Mouse (Mus musculus) T-cell, adult 2 months (primary cell): ENCODE measurements at regions not wholly inside any gene's neighbourhood (a gene's known extent, or its start where the extent isn't known, plus 50 kb on each side); places are given as distances from the start of the nearest gene placed in this dataset.
A peak's percentile ranks its signal among the peaks of the same experiment; 100 is the strongest.

ENCODE experiments used
- DNase-seq: peaks from one replicate; pipeline ENCODE4 v3.0.0; 2022; ENCODE audit warnings: low spot score

GRCm38 (mm10) chr10:67663028-67663427 lies 114.3 kb upstream of the Ado start:
- no peak for DNase-seq

DNA sequence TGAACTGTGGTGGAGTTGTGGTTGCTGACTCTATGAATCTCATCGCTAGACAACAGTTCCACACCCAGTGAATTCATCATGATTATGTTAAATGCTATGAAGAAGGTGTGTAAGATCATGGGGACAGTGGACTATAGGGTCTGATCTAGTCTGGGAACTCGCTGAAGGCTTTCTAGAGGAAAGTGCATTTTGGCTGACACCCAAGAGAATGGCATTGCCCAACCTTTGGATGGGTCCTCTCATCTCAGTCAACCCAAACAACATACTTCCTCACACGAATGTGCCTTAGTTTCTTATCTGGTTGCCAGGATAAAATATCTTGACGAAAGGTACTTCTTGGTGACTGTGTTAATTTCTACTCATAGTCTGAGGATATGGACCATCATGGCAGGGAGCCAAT lies 112.9 kb upstream of the Ado start:
- no peak for DNase-seq

- DNase-seq, result no peak
These were observed 109.3 kb upstream of the Ado start for GRCm38 (mm10) chr10:67658005-67658545.

GRCm38 (mm10) chr10:67657305-67657704 lies 108.5 kb upstream of the Ado start:
- no peak for DNase-seq

GRCm38 (mm10) chr10:67654518-67654917 lies 105.8 kb upstream of the Ado start:
- no peak for DNase-seq

DNA sequence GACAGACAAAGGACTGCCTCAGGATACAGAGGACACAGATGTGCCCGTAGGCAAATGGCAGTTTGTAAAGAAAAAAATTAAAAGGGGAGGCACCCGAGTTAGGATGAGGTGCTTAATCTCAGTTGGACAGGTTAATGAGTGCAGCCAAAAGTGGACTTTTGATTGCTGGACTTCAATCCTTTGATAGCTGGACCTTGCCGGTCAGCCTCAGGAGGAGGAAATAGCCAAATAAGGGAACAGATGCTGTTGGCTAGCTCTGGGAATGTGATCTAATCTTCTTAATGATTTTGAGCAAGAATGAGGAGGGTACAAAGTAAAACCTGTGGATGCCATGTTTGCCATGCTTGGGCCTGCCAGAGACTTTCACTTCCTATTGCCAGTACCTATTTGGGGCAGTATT lies 103.5 kb upstream of the Ado start:
- no peak for DNase-seq

DNA sequence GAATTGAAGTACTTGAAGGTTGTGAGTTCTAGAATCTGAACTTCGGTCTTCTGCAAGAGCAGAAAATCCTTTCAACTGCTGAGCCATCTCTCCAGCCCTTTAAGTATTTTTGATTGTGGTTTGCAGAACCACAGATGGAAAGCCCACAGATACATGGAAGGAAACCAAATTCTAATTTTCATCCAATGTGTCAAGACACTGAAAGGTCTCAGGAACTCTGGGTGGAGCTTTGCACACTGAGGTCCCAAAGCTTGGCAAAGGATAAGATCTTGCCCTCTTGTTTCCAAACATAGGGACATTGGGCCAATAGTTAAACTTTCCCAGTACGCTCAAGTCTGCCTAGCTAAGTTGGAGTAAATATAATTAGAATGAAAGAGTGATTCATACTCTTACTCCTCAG lies 102.6 kb upstream of the Ado start:
- no peak for DNase-seq

GRCm38 (mm10) chr10:67647777-67648727 lies 99.3 kb upstream of the Ado start:
- DNase-seq, result no peak

DNA sequence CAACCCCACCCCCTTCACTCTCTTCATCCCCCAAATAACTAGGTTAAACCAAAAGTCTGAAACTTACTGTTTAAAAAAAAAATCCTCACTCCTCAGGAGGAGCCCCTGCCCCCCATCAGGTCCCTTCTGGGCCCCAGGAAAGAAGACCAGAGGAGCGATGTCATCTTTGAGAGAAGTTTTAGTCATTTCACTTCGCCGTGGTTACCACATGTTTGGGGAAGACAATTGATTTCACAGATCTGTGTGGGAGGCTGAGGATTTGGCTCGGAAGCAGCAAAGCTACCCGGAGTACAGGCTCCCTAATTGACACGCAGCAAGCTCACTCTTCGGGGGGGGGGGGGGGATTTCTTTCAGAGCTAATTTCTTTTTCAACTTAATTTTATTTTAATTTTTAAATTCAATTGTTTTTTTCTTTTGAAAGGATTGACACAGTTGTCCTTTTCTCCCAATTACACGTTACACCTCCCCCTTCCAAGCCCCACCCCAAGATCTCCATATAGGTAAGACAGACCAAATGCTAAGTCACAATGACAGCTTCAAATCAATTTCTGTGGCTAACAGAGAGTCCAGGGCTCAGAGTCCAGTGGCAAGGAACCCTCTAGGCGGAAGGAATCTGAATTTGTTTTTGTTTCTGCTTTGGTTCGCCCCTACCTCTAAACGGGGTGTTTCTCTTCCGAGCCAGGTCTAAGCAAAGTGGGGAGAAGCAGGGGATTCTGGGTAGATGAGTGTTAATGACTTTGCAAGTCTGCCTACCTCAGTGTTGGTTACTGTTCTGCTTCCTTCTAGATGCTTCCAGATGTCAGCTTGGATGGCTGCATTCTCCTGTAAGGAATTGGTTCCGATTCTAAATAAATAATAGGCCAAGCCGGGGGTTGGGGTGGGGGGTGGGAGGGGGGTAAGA lies 98.2 kb upstream of the Ado start:
- DNase-seq, result peak; percentile 56

DNA sequence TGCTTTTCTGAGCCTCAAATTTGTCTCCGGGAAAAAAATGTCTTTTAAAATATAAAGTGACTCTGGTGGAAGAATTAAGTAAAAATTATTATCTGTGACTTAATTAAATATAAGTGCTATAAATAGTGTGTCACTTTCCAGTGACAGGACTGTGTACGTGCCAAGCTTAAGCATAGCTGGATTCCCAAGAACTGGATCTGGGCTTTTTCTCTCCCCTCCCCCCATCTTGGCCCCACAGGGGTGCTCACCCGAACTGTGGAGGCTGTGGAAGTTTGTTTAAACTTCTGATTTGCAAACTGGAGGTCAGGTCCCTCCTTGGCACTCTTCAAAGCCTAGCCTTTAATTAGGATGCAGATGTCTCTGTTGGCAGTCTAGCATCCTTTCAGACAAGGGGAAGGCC lies 97.1 kb upstream of the Ado start:
- DNase-seq, result no peak

DNA sequence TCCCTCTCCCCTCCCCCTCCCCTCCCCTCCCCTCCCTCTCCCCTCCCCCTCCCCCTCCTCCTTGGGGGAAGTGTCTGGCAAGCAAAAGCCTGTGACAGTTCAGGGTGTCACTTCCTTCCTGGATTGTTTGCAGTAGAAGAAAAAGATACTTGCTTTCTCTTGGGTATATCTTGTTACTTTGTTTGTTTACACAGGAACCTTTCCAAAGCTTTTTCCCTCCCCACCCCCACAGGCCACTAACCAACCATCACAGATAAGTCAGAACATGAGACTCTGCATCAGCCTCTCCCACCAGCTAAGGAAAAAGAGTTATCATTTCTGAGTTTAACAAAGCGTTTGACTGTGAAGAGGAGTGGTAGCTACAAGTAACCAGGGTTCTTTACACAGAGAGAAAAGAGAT lies 95.5 kb upstream of the Ado start:
- DNase-seq, result peak; percentile 23

GRCm38 (mm10) chr10:67643685-67644084 lies 94.9 kb upstream of the Ado start:
- DNase-seq, result peak; percentile 56

DNA sequence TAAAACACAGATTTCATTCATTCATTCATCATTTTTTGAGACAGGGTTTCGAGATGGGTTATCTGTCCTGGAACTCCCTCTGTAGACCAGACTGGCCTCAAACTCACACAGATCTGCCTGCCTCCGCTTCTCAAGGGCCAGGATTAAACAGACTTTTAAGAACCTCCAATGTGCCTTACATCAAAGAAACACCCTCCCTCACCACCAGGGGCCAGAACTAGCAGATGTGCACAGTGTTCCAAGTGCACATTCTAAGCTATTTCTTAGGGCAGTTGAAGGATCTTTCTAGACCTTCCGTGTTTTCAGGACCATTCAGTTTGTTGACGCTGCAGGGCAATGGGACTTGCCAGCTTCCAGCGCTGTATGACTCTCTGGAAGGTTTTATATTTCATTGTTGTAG lies 88.6 kb upstream of the Ado start:
- DNase-seq, result peak; percentile 29

- peak; percentile 71 for DNase-seq
These were observed 87.8 kb upstream of the Ado start for GRCm38 (mm10) chr10:67636569-67636968.

DNA sequence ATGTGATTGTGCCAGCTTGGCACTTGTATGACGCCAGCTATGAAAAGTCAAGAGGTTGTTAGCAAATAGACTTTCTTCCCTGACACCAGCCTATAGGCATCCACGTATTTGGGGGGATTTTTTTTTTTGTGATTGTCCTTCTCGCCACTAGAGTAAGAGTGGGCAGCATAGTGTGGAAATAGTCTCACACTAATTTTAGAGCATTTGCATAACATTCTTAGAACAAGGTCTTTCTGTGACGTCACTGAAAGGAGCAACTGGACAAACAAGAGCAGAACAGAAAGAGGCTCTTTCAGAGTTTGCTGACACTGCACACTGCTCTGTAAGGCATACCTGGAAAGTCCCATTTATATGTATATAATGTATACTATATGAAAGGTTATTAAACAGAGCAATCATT lies 86.0 kb upstream of the Ado start:
- no peak for DNase-seq

DNA sequence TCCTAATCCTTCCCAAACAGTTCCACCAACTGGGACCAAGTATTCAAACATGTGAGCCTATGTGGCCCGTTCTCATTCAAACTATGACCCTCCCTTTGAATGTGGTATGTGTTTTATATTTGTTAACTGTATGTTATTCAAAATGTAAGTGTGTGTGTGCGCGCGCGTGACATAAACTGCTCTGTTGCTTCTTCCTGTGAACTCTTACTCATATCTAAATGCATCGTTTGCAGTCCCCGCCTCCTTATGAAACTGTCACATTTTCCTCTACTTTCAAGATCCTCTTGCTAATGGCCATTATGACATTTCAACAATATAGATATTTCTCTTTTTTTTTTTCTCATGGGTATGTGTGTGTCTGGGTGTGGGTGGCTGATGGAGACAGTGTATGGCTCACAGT lies 84.3 kb upstream of the Ado start:
- no peak for DNase-seq

- no peak for DNase-seq
These were observed 74.6 kb upstream of the Ado start for GRCm38 (mm10) chr10:67623338-67623737.

DNA sequence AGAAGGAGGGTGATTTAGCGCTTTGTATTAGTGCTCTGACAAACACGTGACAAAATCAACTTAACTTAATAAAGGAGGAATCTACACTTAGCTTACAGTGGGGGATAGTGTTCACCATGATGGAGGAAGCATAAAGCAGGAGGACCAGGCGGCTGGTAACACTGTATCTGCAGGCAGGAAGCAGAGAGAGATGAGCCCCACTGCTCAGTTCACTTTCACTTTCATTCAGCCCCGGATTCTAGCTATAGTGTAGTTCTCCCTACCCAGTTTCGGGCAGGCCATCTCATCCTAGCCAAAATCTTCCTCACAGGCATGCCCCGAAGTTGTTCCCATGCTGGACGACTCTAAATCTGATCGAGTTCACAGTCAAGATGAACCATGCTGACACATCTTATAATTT lies 71.3 kb upstream of the Ado start:
- peak; percentile 62 for DNase-seq

DNA sequence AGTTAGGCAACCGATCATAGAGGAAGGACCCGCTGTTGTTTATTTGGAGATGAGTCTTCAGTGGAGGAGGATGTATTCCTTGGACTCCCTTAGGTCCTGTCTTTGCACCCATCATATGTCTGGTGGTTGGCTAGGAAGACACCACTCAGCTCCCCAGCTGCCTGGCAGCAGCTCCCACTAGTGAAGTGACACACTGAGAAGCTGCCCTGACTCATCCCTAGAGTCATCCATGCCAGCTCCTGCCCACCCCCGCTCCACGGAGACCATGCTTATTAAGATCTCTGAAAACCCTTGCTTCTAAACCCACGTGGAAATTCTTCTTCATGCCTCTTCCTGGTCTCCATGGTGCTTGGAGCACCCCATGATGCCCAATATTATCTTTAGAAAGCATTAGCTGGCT lies 69.4 kb upstream of the Ado start:
- no peak for DNase-seq

DNA sequence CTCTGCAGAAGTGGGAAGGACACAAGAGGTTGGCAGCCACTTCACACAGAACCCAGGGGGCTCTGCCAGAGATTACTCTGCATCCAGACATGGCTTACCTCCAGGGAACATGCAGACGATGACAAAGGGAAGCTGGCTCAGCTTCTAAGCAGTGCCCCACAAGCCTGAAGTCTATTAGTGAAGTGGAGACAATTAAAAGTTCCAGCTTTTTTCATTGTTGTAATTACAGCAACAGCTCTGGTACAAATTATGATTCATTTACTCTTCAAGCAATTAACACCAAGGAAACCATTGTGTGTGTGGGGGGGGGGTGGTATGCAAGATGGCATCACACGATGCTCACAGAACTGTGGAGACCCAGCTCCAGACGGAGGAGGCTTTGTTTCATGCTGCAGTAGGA lies 66.3 kb upstream of the Ado start:
- no peak for DNase-seq

DNA sequence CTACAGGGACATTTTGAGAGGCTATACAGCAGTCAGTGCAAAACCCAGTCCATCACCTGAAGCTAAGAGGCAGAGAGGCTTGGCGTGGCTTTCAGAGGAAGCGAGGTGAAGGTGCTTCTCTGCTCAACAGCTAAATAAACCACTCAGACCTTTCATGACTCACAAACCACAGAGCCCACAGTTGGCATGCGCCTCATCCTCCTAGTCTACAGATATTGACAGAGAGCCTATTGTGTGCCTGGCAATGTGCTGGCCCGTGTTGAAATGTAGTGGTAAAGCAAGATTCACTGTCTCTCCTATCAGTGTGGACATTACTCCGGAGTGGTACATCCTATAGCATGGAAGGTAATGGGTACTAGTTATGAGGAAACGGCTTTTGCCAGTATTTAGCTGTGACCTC lies 61.9 kb upstream of the Ado start:
- DNase-seq, result peak; percentile 73

DNA sequence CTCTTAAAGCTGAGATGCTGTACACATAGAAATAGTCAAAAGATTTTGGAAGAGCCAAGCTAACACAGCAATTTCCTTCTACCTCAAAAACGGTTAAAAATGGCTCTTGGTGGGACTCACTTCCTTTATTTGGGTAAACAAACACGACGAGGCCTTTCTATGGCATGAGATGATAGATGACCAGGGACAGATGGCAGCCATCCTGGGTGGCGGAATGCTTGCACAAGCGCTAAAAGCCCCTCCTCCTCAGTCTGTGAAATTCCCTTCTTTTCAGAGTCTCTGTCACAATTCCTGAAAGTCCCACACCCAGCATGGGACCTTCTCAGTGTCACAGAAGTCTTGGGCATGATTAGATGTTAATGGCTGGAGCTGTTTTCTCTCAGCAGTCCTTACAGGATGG lies 59.3 kb upstream of the Ado start:
- DNase-seq, result no peak
